Mouse (Mus musculus) spleen, postnatal 14 days (tissue): Measurements from ENCODE around the gene Tmem259.

Experiments used
- DNase-seq, 2 experiments: peaks; one replicate each; pipeline ENCODE4 v3.0.0; 2021 to 2022; ENCODE audit warnings: low spot score in 2 of 2

The Tmem259 gene

GRCm38 (mm10) chr10:79987771-79988505, 3.8 kb upstream of the Tmem259 start:
- DNase-seq, result no peak

- DNase-seq, result peak; percentile 86 to 92
Measured at GRCm38 (mm10) chr10:79986963-79987362, 2.8 kb upstream of the Tmem259 start.

GRCm38 (mm10) chr10:79986232-79986878, 2.2 kb upstream of the Tmem259 start:
- DNase-seq, result peak in 1 of 2 experiments; percentile 48

- peak; percentile 64 to 72 for DNase-seq
Measured at GRCm38 (mm10) chr10:79985334-79986231, 1.5 kb upstream of the Tmem259 start.

- peak; percentile 85 to 88 for DNase-seq
Measured at GRCm38 (mm10) chr10:79984871-79985270, 741 bp upstream of the Tmem259 start.

GRCm38 (mm10) chr10:79983670-79984069, 460 bp downstream of the Tmem259 start:
- peak; percentile 52 to 57 for DNase-seq

GRCm38 (mm10) chr10:79983205-79983604, 925 bp downstream of the Tmem259 start:
- DNase-seq, result no peak

- DNase-seq, result no peak
Measured at GRCm38 (mm10) chr10:79979401-79980155, 4.6 kb downstream of the Tmem259 start.

GRCm38 (mm10) chr10:79978061-79978460, 6.1 kb downstream of the Tmem259 start:
- no peak for DNase-seq

- no peak for DNase-seq
Measured at GRCm38 (mm10) chr10:79977324-79977723, 6.8 kb downstream of the Tmem259 start.

- DNase-seq, result no peak
Measured at GRCm38 (mm10) chr10:79976722-79977107, 7.4 kb downstream of the Tmem259 start.

GRCm38 (mm10) chr10:79976071-79976721, 7.9 kb downstream of the Tmem259 start:
- no peak for DNase-seq

- no peak for DNase-seq
Measured at GRCm38 (mm10) chr10:79974668-79975067, 9.5 kb downstream of the Tmem259 start.

- no peak for DNase-seq
Measured at GRCm38 (mm10) chr10:79974087-79974486, 10.0 kb downstream of the Tmem259 start.

GRCm38 (mm10) chr10:79972831-79973230, 11.3 kb downstream of the Tmem259 start:
- DNase-seq, result no peak

- DNase-seq, result no peak
Measured at GRCm38 (mm10) chr10:79971183-79971497, 13.0 kb downstream of the Tmem259 start.

- no peak for DNase-seq
Measured at GRCm38 (mm10) chr10:79970415-79971182, 13.5 kb downstream of the Tmem259 start, which contains the start of gene Grin3b. TSS of gene Grin3b (plus strand) at chr10:79970715.

- no peak for DNase-seq
Measured at GRCm38 (mm10) chr10:79969124-79969568, 15.0 kb downstream of the Tmem259 start.

GRCm38 (mm10) chr10:79968181-79968580, 15.9 kb downstream of the Tmem259 start:
- DNase-seq, result no peak

GRCm38 (mm10) chr10:79966886-79967400, 17.2 kb downstream of the Tmem259 start:
- no peak for DNase-seq
